Mouse (Mus musculus) lung, postnatal 25 days (tissue): Measurements from ENCODE around the gene Ccm2l.

Experiments used
- DNase-seq: peaks from one replicate; pipeline ENCODE4 v3.0.0; 2022; ENCODE audit warnings: low spot score

Gene Ccm2l

GRCm38 (mm10) chr2:153065747-153066508 lies at the start of gene Ccm2l:
Gene Ccm2l, plus strand, starts transcription at chr2:153065955.
- peak; percentile 83 for DNase-seq

- DNase-seq: no peak
Measured at GRCm38 (mm10) chr2:153016786-153017185, 49.0 kb upstream of the Ccm2l start.

- DNase-seq: no peak
Measured at GRCm38 (mm10) chr2:153019355-153019754, 46.4 kb upstream of the Ccm2l start.

- no peak for DNase-seq
Measured at GRCm38 (mm10) chr2:153021163-153021562, 44.6 kb upstream of the Ccm2l start.

- DNase-seq: no peak
Measured at GRCm38 (mm10) chr2:153022855-153023254, 42.9 kb upstream of the Ccm2l start.

GRCm38 (mm10) chr2:153026052-153026451 lies 39.7 kb upstream of the Ccm2l start:
- DNase-seq: no peak

GRCm38 (mm10) chr2:153027501-153027900 lies 38.3 kb upstream of the Ccm2l start:
- no peak for DNase-seq

- no peak for DNase-seq
Measured at GRCm38 (mm10) chr2:153030422-153030821, 35.3 kb upstream of the Ccm2l start.

- DNase-seq: no peak
Measured at GRCm38 (mm10) chr2:153031126-153032082, 34.4 kb upstream of the Ccm2l start, which contains the start of gene Xkr7. Gene Xkr7, plus strand, starts transcription at chr2:153031852.

- peak; percentile 57 for DNase-seq
Measured at GRCm38 (mm10) chr2:153032083-153032842, 33.5 kb upstream of the Ccm2l start.

GRCm38 (mm10) chr2:153032973-153033372 lies 32.8 kb upstream of the Ccm2l start:
- no peak for DNase-seq

GRCm38 (mm10) chr2:153033545-153034230 lies 32.1 kb upstream of the Ccm2l start:
- DNase-seq: no peak

- no peak for DNase-seq
Measured at GRCm38 (mm10) chr2:153036690-153037089, 29.1 kb upstream of the Ccm2l start.

GRCm38 (mm10) chr2:153043886-153044285 lies 21.9 kb upstream of the Ccm2l start:
- no peak for DNase-seq

GRCm38 (mm10) chr2:153045884-153046299 lies 19.9 kb upstream of the Ccm2l start:
- DNase-seq: no peak

- peak; percentile 69 for DNase-seq
Measured at GRCm38 (mm10) chr2:153047828-153048465, 17.8 kb upstream of the Ccm2l start.

- no peak for DNase-seq
Measured at GRCm38 (mm10) chr2:153049288-153049996, 16.3 kb upstream of the Ccm2l start.

- no peak for DNase-seq
Measured at GRCm38 (mm10) chr2:153049997-153050358, 15.8 kb upstream of the Ccm2l start.

- no peak for DNase-seq
Measured at GRCm38 (mm10) chr2:153051095-153051494, 14.7 kb upstream of the Ccm2l start.

- no peak for DNase-seq
Measured at GRCm38 (mm10) chr2:153051537-153051936, 14.2 kb upstream of the Ccm2l start.
